Mouse (Mus musculus) kidney, postnatal 14 days (tissue): ENCODE data around the gene Lrch1.

ENCODE experiments used
- DNase-seq: peaks from one replicate; pipeline ENCODE4 v3.0.0; 2022; ENCODE audit warnings: mixed read lengths

Gene Lrch1

DNA sequence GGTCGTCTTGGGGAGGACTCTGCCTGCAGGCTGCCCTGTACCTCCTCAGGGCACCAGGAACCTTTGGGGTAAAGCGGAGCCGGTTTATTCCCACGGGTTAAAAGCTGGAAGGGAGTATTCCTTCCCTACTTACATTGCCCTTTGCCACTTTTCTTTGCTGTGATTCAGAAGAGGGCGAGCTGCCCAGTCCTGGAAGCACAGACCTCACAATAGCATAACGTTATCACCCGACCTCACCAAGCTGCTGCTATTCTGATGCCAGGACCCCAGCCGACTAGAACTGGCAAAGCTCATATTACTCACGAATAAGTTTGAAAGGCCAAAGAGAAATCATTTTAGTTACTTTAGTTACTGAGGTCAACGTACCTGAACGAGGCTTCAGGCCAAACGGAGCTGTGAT is 152.7 kb downstream of the Lrch1 start:
- DNase-seq = no peak

DNA sequence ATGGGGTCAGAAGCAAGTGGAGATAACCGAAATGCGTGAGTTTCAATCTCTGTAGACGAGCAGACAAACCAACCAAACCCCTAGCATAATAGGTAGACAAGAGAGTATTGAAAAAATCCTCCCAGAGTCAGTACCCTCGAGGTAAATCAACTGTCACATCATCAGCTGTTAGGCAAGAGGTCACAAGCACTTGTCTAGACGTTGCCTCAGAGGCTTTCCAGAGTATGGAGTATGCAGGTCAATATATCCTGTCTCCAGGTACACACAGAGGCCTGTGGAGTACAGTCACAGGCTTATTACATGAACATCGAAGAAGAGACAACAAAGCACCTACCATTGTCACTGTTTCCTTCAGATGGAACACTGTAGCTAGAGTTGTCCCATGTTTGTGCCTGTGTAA is 154.9 kb downstream of the Lrch1 start:
- no peak for DNase-seq

DNA sequence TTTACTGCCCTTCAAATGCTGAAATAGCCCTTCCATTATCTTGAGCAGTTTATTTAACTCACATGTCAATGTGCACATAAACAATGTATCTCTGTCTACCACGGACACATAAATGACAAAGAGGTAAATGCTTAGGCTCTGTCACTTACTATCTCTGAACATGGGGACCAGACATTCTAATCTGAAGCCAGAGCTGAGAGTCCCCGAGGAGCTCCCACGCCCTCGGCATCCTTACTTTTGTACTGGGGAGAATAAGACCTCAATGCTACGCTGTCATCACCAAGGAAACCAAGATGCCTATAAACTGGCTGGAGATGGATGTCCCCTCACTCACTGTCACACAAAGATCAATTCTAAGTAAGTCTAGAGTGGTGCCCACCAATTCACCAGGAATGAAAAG is 157.1 kb downstream of the Lrch1 start:
- no peak for DNase-seq

DNA sequence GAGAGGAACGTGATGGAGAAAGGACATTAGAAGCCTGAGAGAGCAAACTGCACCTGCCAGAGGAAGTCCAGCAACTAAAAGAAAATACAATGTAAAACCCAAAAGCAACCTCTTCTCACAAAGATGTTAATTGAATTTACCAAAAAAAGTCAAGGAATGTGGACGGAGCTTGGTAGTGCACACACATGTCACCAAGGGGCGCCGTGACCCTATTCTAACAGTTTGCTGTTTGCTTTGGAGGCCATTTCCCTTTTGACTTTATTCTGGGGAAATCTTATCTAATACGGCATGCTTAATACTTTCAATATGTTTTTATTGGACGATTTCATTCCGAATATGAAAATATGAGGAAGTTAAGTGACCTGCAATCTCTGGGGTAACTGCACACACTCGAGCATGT is 158.9 kb downstream of the Lrch1 start:
- peak; percentile 26 for DNase-seq

DNA sequence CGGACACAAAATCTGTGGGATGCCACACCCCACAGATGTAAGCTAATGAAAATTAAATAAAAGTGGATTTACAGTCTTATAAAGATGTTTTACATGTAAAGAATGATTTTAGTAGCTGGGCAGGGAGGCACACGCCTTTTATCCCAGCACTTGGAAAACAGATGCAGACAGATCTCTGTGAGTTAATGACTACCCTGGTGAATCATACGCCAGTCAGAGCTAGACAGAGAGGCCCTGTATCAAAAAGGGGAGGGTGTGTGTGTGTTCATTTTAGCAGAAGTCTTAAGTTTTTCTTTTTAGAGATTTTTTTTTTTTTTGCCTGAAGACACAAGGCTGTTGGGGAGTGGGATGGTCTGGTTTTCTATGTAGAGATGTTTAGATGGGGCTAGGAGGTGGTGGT is 160.0 kb downstream of the Lrch1 start:
- no peak for DNase-seq

DNA sequence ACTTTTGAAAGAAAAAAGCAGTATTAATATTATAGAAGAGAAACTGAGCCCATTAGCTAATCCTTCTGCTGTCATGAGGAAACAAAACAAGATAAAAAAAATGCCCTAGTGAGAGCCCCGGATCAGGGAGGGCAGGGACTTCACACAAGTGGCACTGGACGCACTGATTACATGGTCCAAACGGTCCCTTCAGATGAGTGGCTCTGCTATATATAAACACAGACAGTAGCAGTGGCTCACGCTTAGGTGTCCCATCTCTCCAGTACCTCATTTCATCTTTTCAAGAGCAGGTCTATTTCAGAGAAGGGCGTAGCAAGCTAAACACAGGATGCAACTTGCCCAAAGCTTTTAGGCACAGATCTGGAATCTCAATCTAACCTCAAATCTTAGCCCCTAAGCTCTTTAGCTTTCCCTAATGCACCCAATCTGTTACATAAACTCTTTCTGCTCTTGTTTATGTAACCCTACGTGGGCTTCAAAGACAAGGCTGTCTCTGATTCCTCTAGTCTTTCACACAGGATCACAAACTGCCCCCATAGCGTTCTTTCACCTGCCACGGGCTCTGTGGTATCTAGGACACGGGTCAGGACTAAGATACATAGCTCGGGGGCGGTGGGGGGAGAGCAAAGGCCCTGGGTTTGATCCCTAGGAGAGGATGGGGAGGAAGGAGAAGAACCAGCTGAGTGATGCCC is 163.3 kb downstream of the Lrch1 start:
- no peak for DNase-seq

DNA sequence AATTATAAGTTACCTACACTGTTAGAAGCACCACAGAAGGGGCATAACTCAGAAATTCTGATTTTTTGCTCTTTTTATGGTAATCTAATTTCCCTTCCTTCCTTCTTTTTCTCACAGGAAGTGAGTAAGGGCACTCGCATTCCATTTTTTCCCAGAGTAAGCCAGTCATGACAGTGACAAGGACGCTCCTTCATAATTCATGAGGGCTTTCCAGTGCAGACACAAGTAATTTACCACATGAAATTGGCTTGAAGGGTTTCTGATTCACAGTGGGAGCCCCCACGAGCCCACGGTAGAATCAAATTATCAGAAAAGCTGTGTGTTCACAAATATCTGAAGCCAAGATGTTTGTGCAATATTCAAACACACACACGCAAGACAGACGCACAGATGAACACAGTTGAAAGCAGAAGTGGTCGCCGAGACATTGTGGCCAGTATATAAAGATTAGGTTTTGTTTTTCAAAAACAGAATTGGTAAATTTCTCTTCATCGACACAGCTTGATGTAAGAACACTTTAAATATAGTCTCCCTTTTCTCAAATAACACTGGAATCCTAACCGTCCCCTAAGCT is 173.5 kb downstream of the Lrch1 start:
- no peak for DNase-seq

DNA sequence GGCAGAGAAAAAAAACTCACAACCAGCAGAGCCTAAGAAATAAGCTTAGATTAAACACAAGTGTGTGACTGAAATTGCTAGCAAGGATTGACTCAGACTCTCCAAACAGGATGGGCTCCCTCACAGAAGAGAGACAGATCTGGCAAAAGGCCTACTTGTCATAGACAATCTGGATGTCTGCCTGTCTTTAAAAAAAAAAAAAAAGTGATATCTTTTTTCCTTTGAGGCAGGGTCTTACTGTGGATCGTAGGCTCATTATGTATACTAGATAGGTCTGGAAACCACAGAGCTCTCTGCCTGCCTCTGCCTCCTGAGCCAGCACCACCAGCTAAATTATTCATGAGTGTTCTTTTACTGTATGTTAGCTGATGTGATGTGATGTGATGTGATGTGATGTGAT is 179.8 kb downstream of the Lrch1 start:
- DNase-seq = no peak

DNA sequence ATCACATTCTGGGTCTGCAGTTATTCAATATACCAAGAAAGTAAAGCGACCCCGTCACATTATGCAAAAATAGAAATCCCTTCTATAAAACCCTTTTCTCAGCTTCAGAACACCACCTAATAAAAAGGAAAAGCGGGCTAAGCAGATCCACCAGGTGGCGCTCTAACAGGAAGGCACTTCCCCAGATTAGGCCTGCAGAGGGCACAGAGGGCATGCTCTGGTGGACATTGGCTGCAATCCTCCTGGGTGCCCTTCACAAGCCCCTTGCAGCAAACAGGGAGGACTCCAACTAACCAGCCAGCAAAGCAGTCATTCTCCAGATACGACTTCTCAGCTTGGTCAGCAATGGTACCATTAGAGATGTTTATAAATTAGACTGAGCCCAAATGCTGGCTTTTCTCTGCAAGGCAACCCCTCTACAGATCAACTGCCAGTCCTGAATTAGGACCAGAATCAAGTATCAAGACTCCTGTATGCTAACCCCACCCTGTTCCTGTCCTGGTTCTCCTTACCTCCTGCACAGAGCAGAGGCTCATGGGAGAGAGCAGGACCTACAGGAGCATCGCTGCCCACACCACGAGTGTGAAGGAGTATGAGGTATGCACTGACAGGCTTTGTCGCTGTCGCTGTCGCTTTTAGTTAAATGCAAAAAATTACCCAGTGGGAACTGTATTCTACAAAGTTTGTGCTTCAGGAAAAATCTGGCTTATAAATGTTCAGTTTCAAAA is 183.3 kb downstream of the Lrch1 start:
- peak; percentile 77 for DNase-seq

DNA sequence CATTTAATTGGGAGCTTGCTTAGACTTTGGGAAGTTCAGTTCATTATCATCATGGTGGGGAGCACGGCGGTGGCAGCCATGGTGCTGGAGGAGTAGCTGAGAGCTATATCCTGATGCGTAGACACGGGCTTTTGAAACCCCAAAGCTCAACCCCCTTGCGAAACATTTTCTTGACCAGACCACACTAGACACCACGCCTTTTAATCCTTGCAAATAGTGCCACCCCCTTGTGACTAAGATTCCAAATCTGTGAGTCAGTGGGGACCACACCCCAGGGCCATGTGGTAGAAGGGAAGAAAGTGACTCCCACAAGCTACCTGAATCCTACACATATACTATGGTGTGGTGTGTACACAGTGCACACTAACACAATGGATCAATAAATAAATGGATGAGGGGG is 210.8 kb downstream of the Lrch1 start:
- DNase-seq = no peak

DNA sequence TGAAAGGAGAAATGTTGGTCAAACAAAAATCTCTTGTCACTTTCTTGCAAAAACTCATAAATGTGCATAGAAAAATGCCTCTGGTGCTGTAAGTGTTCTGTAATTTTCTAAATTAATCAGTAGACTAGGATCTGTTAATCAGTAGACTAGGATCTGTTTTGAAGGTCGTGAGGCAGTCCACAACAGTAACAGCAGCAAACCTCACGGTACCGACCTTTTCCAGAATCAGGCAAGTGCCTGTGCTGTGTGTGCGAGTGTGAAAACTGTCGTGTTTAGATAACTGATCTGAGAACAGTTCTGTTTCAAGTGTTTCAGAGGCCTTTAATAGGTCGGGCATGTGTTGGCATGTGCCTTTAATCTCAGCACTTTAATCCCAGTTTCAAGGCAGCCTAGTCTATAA is 212.2 kb downstream of the Lrch1 start:
- DNase-seq = peak; percentile 47

DNA sequence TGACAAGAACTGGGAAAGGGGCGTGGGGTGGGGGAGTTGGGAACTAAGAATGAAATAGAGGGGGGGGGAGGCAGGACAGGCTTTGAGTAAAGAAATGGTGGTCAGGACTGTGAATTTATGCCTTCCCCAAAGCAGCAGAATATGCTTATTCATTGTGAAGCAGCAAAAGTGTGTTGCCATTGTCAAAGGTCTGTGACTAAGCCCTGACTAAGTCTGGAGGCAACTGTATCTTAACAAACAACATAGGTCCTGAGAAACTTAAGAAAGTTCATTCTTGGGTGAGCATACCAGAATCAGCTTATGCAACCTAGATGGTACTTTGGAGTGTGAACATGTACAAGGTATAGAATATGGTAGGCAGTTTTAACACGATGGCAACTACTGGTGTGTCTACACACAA is 214.3 kb downstream of the Lrch1 start:
- no peak for DNase-seq

DNA sequence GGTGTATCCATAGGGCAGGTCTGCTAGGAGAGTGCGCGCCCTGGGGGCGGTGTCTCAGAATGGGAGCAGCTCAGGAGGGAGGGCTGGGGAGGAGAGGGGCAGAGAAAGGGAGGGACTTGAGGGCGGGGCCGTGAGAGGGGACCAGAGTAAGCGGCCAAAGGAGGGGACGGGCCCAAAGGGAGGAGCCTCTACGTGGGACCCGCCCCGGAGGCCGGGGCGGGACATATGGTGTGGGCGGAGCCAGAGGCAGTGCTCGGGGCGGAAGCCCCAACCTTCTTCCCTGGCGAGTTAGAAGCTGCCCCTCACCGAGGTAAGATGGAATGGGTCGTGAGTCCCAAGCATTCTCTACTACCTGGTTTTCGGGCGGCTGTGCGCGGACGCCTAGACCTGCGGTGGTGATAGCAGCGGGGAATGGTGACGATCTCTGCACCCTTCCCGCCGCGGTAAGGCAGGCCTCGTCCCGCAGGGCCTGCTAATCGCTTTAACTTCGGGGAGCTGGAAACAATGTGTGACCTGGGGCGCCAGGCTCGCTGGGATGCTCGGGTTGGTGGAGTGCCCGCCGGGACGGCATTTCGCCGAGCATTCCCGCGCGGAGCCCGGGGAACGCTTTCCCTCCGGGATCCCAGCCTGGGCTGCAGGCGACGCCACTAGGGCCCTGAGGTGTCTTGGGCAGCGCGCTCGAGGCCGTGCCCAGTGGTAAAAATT is 215.4 kb downstream of the Lrch1 start, which contains the start of gene Esd:
TSS of gene Esd (plus strand) at position 219 of the 705 bp plus-strand sequence.
- DNase-seq = peak; percentile 97

DNA sequence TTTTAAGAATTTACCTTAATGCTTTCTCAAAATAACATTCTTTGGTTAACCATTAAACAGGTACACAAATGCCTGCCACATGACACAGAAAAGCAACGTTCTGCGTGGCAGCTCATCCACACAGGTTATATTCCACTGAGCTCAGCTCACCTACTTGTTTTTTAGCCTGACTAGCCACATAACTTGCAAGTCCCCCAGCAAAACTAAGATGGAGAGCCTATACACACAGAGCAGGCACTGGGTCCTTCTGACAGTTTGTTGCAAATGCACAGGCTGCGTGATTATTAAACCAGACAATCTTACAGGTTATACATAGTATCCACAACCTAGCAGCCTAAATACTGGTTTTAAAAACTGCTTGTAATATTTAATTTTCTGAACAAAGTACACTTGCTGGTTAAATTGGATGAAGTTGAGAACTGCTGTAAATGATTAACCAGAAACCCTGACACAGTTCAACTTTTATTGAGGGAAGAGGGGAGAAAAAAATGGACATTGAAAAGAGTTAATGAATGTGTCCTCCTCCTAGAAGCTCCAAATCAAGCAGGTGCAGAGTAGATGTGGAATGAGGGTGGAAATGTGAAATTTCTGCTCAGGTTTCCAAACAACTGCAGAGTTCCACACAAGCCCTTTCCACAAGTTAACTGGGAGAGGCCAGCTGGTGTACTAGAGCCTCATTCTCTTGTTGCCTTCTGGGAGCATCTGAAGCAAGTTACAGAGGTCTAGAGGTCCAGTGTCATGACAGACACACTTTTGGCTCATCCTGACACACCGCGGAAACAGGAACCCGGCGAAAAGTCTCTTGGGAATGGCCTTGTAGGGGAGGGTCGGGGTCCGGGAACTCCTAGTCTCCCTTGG is 216.2 kb downstream of the Lrch1 start:
- DNase-seq = peak; percentile 61

DNA sequence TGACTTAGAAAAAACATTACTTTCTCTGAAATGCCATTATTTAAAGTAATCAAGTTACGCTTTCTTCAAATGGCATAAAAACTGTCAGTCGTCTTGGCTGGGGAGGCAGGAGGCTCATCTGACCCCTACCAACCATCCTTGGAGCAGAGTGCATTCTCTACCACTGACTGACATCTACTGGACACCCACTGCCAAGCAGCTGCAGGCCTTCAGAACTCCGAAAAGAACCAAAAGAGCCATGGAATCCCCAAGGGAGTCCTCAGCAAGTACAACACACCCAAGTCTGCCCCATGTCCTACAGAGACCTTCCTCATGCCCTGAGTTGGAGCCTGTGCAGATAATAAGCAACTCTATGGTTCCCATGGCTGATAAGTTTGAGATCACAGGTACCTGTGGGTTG is 224.1 kb downstream of the Lrch1 start:
- no peak for DNase-seq

DNA sequence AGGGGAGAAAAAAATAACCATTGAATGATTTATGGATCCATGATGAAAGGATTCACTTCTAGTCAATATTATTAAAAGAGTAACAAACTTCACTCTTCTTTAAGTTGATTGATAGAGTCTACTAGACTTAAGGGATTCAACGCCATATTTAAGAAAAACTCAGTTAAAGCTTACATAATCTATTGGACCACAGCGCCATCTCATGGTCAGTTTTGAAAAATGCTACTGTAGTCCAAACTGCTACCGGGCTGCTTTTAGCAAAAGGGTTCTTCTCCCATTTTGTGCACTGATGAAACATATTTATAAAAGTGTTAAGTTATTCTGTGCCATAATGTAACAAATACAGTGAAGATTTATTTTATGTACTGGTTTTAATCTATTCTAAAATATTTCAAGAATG is 238.6 kb downstream of the Lrch1 start:
- DNase-seq = peak; percentile 44
